Mouse (Mus musculus) naive thymus-derived CD4-positive, alpha-beta T cell, adult 2 months (primary cell): ENCODE measurements around the gene Nt5c.
A peak's percentile ranks its signal among the peaks of the same experiment; 100 is the strongest.
"Not testable (repeated sequence)": the region's sequence is repeated elsewhere in the genome, so short reads cannot be mapped to it uniquely, and the experiment has no call there.

ENCODE experiments used
- DNase-seq: peaks from one replicate; pipeline ENCODE4 v3.0.0-alpha.2; 2011; ENCODE audit warnings: low read depth

The Nt5c gene

DNA sequence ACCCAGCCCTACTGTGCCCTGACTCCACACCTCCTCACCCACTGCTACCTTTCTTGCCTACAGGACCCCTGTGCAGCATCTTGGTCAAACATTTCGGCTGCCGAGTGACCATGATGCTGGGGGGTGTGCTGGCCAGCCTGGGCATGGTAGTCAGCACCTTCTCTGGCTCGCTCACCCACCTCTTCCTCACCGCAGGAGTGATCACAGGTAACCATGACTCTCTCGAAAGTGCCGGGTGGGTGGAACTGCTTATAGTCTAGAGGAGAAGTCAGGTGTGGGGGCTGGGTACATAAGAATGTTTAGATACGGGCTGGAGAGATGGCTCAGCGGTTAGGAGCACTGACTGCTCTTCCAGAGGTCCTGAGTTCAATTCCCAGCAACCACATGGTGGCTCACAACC, 26.8 kb downstream of the Nt5c start:
- peak; percentile 68 for DNase-seq

DNA sequence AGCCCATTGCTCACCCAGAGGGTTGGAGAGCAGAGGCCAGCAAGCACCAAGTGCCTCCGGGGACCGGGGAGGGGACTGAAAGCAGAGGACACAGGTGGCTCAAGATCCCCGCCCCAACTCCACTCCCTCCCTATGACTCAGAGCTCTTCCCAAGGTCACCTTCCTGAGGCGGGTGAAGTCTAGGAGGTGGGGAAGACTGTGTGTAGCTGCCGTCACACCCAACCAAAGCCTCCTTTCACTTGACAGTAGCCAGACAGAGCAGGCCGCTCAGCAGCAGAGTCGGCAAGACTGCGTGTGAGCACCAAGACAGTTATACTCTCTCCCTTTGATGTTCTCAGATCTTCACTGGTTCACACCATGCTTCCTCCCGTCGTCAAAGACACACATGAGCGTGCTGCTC, 28.3 kb downstream of the Nt5c start:
- DNase-seq, result peak; percentile 83

DNA sequence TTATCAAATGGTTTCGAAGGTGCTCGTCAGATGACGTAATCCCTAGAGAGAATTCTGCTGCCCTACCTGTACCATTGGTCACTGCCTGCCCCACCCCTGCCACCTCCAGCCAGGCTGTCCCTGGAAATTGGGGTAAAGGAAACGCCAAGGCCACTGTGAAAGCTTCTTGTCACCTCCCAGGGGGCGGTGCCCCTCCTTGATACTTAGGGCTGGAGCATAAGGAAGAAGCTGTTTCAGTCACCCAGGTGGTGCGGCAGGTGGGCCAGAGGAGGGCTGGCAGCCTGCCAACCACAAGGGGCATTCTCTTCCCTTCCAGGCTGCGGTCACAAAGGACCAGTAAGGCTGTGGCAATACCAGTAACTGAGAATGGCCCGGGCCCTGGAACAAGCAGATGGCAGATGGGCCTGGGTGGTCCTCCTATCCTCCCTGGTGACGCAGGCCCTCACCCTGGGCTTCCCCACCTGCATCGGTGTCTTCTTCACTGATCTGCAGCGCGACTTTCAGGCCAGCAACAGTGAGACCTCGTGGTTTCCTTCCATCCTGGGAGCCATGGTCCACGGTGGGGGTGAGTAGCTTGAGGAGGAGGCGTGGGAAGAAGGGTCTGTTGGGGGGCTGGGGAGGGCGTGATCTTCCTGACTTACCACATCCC, 29.3 kb downstream of the Nt5c start, which contains the start of gene Slc16a5:
Gene Slc16a5 (plus strand): TSS at position 232 of the 649 bp plus-strand sequence.
- peak; percentile 67 for DNase-seq

DNA sequence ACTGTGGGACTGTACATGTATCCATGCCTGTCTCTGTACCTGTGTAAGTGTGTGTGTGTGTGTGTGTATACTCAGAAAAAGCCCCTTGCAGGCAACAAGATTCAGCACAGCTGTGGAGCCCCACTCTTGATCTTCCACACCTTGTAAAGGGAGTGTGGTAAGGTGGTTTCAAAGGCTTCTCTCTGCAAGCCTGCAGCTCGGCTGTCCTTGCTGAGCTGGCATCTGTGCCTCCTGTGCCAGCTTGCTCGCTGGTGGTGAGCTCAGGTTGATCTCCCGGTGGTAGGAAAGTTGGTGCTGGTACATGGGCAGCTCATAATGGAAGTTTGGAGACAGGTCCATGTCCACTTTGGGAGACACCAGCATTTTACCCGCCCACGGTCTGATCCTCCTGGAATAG, 29.8 kb downstream of the Nt5c start:
- DNase-seq, result peak; percentile 74

DNA sequence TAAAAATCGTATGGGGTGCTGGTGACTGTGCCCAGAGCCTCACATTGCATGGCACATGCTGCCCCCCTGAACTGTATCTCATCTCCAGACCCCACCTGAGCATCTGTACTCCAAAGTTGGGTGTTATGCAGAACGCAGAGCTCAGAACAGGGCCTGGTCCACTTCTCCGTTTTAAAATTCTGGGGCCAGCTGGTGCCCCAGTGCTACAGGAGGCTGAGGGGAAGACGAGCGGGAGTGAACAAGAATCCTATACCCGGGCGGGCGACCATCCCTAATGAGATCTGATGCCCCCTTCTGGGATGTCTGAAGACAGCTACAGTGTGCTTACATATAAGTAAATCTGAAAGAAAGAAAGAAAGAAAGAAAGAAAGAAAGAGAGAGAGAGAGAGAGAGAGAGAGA, 30.7 kb downstream of the Nt5c start:
- DNase-seq, result no peak

DNA sequence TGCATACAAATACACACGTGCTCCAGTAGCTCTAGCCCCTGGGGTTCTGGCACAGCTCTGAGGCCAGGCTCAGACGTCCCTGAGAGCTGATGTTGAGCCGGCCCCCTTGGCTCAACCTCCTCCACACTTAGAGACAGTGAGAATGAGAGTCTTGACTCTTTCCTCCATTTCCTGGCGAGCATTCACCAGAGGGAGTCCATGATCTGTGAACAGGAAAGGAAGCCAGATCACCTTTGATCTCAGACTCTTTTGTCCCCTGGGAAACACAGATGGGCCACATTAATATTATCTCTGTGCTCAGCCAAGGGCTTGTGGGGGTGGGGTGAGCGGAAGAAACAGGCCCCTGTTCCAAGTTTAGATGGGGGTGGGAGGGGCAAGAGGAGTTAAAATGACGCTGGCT, 34.3 kb downstream of the Nt5c start:
- peak; percentile 35 for DNase-seq

DNA sequence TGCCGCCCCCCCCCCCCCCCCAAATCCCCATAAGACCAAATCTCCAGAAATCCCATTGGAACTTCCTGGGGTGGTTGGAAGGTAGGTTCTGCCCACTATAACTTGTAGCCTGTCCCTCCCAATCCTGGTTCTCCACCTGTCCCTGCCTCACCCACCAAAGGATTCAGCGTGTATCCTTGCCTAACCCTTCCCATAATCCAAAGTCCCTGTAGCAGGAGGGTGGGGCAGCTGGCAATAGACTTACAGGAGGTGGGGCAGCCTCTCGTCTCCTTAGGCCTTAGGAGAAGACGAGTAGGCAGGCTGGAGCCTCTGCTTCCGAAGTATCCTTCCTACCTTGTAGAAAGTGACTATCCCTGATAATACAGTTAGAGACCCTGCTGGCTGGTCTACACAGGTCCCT, 35.5 kb downstream of the Nt5c start:
- no peak for DNase-seq

DNA sequence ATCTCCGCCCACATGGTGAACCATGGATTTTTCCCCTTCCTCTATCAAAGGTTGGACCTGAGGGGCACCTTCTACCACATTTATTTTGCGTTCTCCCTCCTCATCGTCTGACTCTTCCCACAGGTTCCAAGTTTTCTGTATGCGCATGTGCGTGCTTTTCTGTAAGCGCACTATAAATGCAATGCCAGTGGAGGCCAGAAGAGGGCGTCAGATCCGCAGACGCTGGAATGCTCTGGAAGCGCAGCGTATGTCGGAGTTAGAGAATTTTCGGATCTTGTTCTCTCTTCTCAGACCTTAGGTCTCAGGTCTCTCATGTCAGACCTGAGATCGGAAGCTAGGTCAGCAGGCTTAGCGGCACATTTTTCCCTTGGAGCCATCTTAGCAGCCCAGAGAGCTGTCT, 36.0 kb downstream of the Nt5c start:
- DNase-seq, result no peak

DNA sequence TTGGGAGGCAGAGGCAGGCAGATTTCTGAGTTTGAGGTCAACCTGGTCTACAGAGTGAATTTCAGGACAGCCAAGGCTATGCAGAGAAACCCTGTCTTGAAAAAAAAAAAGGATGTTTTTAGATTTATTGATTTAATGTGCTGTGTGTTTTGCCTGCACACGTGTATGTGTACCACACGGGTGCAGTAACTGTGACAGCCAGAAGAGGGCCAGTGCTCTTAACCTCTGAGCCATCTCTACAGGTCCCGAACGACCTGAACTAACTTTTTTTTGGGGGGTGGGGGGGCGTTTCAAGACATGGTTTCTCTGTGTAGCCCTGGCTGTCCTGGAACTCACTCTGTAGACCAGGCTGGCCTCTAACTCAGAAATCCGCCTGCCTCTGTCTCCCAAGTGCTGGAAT, 36.8 kb downstream of the Nt5c start:
- not testable (repeated sequence) for DNase-seq

DNA sequence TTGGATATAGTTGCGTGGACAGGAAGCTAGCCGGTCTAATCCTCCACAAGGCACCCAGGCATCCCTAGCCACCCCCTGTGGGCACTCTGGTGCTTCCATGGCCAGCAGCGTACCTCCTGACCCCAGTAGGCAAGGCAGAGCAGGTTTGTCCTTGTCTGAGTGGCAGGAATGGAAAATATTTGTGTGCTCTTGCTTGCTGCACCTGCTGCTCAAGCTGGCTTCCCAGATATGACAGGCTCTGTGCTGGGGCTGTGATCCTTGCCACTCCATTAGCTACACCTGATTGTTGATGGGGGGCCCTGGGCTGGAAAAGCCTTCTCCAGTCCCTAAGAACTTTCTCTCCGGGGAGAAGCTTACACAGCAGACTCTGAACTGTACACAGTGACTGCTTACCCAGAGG, 38.4 kb downstream of the Nt5c start:
- DNase-seq, result peak; percentile 37

DNA sequence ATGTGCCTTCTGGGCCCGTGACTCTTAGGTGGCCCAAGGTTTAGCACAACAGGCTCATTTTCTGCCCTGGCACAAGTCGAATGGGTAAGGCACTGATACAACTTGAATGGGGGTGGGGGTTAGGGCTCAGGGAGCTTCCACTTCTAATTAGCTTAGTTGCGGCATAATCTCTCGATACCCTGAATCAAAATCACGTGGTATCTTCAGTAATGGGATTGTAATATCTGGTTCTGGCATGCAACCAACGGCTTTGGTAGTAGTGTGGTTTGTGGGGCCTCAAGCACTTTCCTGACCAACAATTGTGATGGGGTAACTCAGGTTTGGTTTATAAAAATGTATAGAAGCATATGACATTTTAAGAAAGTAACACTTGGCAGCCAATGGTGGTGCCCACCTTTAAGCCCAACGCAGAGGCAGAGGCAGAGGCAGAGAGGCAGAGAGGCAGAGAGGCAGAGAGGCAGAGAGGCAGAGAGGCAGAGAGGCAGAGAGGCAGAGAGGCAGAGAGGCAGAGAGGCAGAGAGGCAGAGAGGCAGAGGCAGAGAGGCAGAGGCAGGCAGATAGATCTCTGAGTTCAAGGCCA, 39.3 kb downstream of the Nt5c start:
- no peak for DNase-seq

DNA sequence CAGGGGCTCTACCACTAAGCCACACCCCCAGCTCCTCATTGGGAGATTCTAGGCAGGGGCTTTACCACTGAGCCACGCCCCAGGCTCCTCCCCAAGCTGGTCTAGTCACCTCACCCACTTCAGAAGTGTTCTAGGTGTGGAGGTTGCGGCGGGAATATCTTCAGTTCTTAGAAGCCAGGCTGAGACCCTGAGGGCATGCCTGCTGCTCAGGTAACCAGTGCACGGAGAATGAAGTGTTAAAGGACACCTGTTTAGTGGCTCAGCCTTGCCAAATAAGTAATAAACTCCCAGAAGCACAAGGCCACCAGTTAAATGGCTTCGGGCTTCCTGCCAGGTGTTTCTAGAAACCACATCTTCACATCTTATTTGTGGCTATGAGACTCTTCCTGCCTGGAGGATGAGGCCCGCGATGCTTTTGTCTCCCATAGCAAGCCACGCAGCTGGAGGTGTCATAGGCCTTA, 39.9 kb downstream of the Nt5c start:
- DNase-seq, result peak; percentile 93

DNA sequence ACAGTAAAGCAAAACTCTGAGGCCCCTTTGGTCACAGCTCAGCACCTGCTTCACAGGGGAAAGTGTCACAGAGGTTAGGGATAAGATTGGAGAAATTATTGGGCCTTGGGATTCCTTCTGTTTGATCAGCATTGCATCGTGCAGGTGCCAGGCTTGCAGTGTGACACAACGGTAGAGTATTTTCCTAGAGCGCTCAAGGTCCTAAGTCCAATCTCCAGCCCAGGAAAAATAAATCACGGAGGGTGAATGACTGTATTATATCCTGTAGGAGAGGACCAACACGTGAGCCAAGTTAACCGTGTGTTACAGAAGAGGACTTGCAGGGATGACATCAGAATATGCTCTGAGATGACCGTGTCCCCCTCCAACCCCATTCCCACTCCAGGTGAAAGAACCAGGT, 41.5 kb downstream of the Nt5c start:
- DNase-seq, result no peak

DNA sequence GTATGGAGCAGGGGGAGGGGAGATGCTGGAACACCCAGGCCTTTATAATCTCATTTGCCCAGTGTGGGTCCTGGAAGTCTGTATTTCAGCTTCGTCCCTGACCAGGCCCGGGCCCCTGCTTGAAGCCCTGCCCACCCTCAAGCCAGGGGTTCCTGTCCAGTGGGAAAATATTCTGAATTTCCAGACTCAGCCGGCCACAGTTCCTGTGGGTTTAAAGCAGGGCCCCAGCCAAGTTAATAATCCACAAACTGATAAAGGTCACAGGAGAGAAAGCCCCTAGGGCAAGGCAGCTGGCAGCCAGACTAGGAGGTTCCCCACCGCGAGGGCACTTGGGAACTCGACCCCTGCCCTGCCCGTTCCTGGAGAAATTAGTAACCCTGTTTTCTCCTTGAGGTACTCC, 42.7 kb downstream of the Nt5c start:
- no peak for DNase-seq

DNA sequence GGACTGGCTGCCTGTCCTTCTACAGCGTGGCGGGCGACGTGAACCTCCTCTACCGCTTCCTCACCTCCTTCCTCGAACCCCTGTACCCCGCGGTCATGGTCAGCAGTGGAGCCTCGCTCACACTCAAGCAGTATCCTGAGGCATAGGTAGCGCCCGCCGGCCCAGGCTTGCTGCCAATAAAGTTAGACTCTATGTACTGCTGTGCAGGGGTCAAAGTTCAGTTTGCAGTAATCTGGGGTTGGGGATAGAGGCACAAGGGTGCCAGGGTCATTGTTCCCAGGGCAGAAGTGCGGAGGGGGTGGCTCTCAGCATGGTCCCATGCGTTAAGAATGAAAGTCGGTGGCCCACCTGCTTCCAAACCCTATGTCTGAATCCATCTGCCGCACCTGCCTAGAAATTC, 43.6 kb downstream of the Nt5c start:
- DNase-seq, result no peak

DNA sequence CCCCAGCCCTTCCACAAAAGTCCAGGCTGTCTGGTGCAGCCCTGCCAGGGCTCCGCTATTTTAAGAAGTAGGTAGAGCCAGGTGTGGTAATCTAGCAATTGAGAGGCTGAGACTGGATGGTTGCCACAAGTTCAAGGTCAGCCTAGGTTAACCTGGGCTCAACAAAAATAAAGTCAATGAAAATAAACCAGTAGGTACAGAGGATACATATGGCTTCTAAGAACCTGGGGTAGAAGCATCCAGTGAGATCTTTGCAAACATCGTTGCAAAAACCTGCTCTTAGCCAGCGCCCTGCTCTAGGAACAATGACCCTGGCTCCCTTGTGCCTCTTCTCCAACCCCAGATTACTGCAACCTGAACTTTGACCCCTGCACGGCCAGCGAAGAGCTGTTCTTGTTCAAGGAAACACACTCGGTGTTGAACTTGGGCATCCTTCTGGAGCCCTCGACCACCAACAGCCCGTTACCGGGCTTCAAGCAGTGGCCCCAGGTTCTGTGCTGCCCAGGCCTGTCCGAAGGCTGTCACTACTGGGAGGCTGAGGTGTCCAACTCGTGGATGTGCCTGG, 44.3 kb downstream of the Nt5c start:
- DNase-seq, result no peak

DNA sequence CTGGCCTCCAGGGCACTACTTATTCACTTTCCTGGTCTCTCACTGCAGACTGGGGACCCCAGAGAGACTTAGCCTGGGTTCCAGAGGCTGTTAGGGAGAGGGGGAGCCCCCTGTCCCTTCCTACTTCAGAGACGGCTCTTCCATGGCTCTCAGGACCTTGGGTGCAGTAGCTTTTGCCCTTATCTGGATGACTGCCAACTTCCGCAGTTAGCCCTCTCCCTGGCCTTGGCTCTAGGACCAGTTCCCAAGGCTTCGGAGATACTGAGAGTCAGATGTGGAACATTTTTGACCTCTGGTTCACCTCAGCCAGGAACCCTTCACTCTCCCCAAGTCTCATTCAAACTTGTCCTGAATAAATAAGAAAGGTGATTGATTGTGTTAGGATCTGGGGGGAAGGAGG, 44.8 kb downstream of the Nt5c start:
- DNase-seq, result no peak

DNA sequence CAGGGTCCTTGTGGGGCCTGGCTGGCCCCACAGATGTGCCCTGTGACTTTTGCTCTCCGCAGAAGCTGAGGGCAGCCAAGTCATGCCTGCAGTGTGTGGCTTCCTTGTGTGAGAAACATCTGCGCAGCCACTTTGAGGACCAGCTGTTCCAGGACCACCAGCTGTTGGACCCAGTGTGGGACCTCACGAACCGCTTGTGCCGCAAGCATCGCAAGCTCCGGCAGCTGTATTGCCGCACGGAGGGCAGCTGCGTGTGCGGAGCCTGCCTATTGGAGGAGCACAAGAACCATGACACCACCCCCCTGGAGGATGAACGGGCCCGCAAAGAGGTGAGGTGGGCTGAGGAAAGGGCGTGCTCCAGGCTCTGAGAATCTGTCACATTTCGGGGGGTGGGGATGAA, 50.2 kb downstream of the Nt5c start:
- DNase-seq, result no peak
